Mouse (Mus musculus) embryonic fibroblast, embryonic 13.5 days (primary cell): Measurements from ENCODE around the gene Plbd1.

Source experiments
- CTCF ChIP-seq: IDR thresholded peaks from 2 replicates; pipeline ENCODE4 v1.5.1; 2011; ENCODE audit warnings: mild to moderate bottlenecking, control low read depth, low read length, moderate library complexity, borderline replicate concordance; ENCODE audit not compliant: insufficient read depth
- POLR2A ChIP-seq: IDR thresholded peaks from 2 replicates; pipeline ENCODE4 v1.6.1; 2011; ENCODE audit warnings: low read depth, mild to moderate bottlenecking, control low read depth, low read length, moderate library complexity

GRCm38 (mm10) chr6:136629639-136630038, 32.1 kb downstream of the Plbd1 start:
- TF ChIP-seq CTCF (no peak), POLR2A (no peak)
